Mouse (Mus musculus): ENCODE data around the gene Galnt7. TPM values are rescaled to one million over a fixed set of nuclear protein-coding genes. Genes with fewer than 3 reads are reported as not detected.

The Galnt7 gene
- polyA plus RNA-seq, 1 experiment from 2014 or later: 11.7 TPM

DNA sequence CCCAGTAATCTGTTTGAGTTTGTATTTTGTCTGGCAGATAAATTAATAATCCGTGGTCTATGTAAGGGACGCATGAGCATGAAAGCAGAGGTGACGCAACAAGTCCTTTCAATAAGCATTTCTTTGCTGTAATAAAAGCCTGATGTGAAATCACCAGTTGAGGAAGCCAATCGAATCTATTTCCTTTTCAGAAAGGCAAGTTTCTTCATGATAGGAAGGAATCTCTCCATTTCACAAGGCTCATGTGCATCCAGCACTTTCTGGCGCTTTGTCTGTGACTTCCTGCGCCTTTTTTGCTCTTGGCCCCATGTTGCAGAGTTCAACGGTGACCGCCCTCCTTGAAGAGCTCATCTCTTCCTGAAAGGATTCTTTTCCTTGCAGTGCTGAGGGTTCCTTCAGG lies 173.1 kb downstream of the Galnt7 start:
- Histone ChIP-seq H3K4me1 (replicated peaks) (no peaks in the 10 kb centered on the region), H3K27me3 (no peaks in the 10 kb centered on the region), H3K9ac (no peak overlapping the region), H3K9me3 (no peaks in the 10 kb centered on the region), H3K4me2 (no peak overlapping the region), H3K36me3 (peaks cover 36% of the 10 kb centered on the region), H3K4me3 (no peak overlapping the region), H3K27ac (replicated peaks) (no peak overlapping the region)
- no peak for ATAC-seq (ENCODE audit: low read depth)
- WGBS: 95% methylated on average over 8 of the region's 8 CpGs

DNA sequence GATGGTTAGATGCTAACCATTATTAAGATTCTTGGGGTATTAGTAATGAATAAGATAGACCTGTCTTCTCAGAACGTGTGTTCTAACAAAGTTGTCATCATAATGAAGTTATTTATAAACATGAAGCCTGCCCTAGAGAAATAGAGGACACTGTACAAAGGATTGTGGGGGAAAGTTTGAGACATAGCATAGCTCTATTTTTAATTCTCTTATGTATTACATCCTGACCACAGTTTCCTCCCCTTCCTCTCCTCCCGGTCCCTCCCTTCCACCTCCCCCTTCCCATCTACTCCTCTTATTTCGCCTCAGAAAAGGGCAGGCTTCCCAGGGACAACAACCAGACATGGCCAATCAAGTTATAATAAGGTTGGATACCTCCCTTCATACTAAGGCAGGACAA lies 174.4 kb downstream of the Galnt7 start:
- H3K4me3 ChIP-seq: no peak overlapping the region
- H3K9ac ChIP-seq: no peak overlapping the region
- WGBS: 81% methylated on average over 3 of the region's 3 CpGs
- no peak overlapping the region for H3K4me2 ChIP-seq
- no peaks in the 10 kb centered on the region for H3K9me3 ChIP-seq
- no peak overlapping the region for H3K27ac ChIP-seq (replicated peaks)
- no peaks in the 10 kb centered on the region for H3K27me3 ChIP-seq
- H3K36me3 ChIP-seq: peaks cover 33% of the 10 kb centered on the region
- no peak for ATAC-seq (ENCODE audit: low read depth)
- no peaks in the 10 kb centered on the region for H3K4me1 ChIP-seq (replicated peaks)

Other genes with a start within 250 kb of the Galnt7 start
- gene Scrg1, start 197.1 kb downstream of the Galnt7 start, polyA plus RNA-seq (2015; fragmentation: Nextera tagmentation; extraction: Ambion mirVana): 2.3 and 2.9 TPM in 2 replicates
- gene Sap30, start 165.2 kb downstream of the Galnt7 start, polyA plus RNA-seq (2015; fragmentation: Nextera tagmentation; extraction: Ambion mirVana): 50.6 and 51.0 TPM in 2 replicates
- 85.6 and 87.2 TPM in 2 replicates for gene Hmgb2, start 141.1 kb downstream of the Galnt7 start, polyA plus RNA-seq (2015; fragmentation: Nextera tagmentation; extraction: Ambion mirVana)